Mouse (Mus musculus) CH12.LX (cell line): ENCODE data around the gene Bhmt2. TPM values are rescaled to one million over a fixed set of nuclear protein-coding genes. Genes with fewer than 3 reads are reported as not detected.

ENCODE experiments used
- DNase-seq: peaks from one replicate; pipeline ENCODE4 v3.0.0-alpha.2; 2013; ENCODE audit errors: extremely low read depth
- H3K27ac ChIP-seq: 2 replicates; pipeline ENCODE4 v1.5.1; 2012; ENCODE audit warnings: low read depth, mild to moderate bottlenecking, control low read depth, moderate library complexity; ENCODE audit not compliant: insufficient read depth
- H3K27me3 ChIP-seq: replicated peaks from 2 replicates; pipeline ENCODE3; 2012; ENCODE audit warnings: inconsistent platforms
- H3K36me3 ChIP-seq, 2 experiments: replicated peaks in 1 of 2; 2 replicates each; pipeline versions ENCODE3 to v1.6.1; 2012; ENCODE audit warnings: inconsistent platforms in 1 of 2, low read length in 1 of 2, mild to moderate bottlenecking in 1 of 2, mixed read lengths in 1 of 2, moderate library complexity in 1 of 2; ENCODE audit not compliant: control insufficient read depth in 1 of 2, insufficient read depth in 1 of 2
- H3K4me1 ChIP-seq, 2 experiments: 2 replicates each; pipeline ENCODE4 v1.6.1; 2012; ENCODE audit warnings: inconsistent platforms in 1 of 2, moderate library complexity in 1 of 2; ENCODE audit not compliant: insufficient read depth in 2 of 2, control insufficient read depth in 1 of 2
- H3K4me2 ChIP-seq: 2 replicates; pipeline ENCODE4 v1.6.1; 2012; ENCODE audit warnings: low read depth, mild to moderate bottlenecking, control low read depth; ENCODE audit not compliant: poor library complexity, insufficient read depth, severe bottlenecking
- H3K4me3 ChIP-seq, 3 experiments: fragments of 150-350 bp in 1 of 3; sonication (generic) in 1 of 3; replicated peaks in 1 of 3; 2 replicates each; pipeline versions ENCODE3 to v1.5.1; 2011 to 2012; ENCODE audit warnings: low read depth in 2 of 3, low read length in 2 of 3, mild to moderate bottlenecking in 2 of 3, moderate library complexity in 2 of 3, control low read depth in 1 of 3, improper control_type of control experiment in 1 of 3, inconsistent platforms in 1 of 3, mixed read lengths in 1 of 3; ENCODE audit not compliant: poor library complexity in 1 of 3
- H3K79me2 ChIP-seq: replicated peaks from 2 replicates; pipeline ENCODE4 v1.6.1; 2012; ENCODE audit warnings: mild to moderate bottlenecking, moderate library complexity; ENCODE audit not compliant: control insufficient read depth, poor library complexity, insufficient read depth, severe bottlenecking; ENCODE audit errors: extremely low read depth
- H3K9ac ChIP-seq: 2 replicates; pipeline ENCODE4 v1.6.1; 2012; ENCODE audit warnings: low read depth, mild to moderate bottlenecking, control low read depth, moderate library complexity; ENCODE audit not compliant: insufficient read depth
- H3K9me3 ChIP-seq: replicated peaks from 2 replicates; pipeline ENCODE3; 2012; ENCODE audit warnings: low read length, inconsistent platforms, mixed read lengths
- BHLHE40 ChIP-seq: IDR thresholded peaks from 2 replicates; pipeline ENCODE4 v1.6.1; 2011; ENCODE audit warnings: mild to moderate bottlenecking, low read depth, low read length, improper control_type of control experiment
- CHD1 ChIP-seq: IDR thresholded peaks from 2 replicates; pipeline ENCODE4 v1.6.1; 2012; ENCODE audit warnings: low read depth, low read length, improper control_type of control experiment, inconsistent platforms
- CHD2 ChIP-seq: IDR thresholded peaks from 2 replicates; pipeline ENCODE4 v1.6.1; 2011; ENCODE audit warnings: low read length, improper control_type of control experiment
- ELF1 ChIP-seq: IDR thresholded peaks from 2 replicates; pipeline ENCODE4 v1.6.1; 2014; ENCODE audit warnings: low read depth, mild to moderate bottlenecking, inconsistent platforms, low read length, improper control_type of control experiment
- EP300 ChIP-seq: IDR thresholded peaks from 2 replicates; pipeline ENCODE4 v1.6.1; 2011; ENCODE audit warnings: low read length, improper control_type of control experiment
- ETS1 ChIP-seq: conservative IDR thresholded peaks from 2 replicates; pipeline ENCODE4 v1.6.1; 2012; ENCODE audit warnings: low read depth, mild to moderate bottlenecking, inconsistent platforms, low read length, improper control_type of control experiment, moderate library complexity
- IRF4 ChIP-seq: IDR thresholded peaks from 2 replicates; pipeline ENCODE4 v1.6.1; 2014; ENCODE audit warnings: low read depth, mild to moderate bottlenecking, inconsistent platforms, low read length, improper control_type of control experiment
- JUN ChIP-seq: IDR thresholded peaks from 2 replicates; pipeline ENCODE4 v1.6.1; 2011; ENCODE audit warnings: low read depth, mild to moderate bottlenecking, low read length, improper control_type of control experiment, moderate library complexity; ENCODE audit not compliant: insufficient read depth
- JUND ChIP-seq: conservative IDR thresholded peaks from 2 replicates; pipeline ENCODE4 v1.6.1; 2011; ENCODE audit warnings: low read depth, low read length, improper control_type of control experiment
- KAT2A ChIP-seq: IDR thresholded peaks from 2 replicates; pipeline ENCODE4 v1.6.1; 2012; ENCODE audit warnings: low read length, improper control_type of control experiment, inconsistent platforms; ENCODE audit not compliant: insufficient replicate concordance
- MAX ChIP-seq: IDR thresholded peaks from 2 replicates; pipeline ENCODE4 v1.6.1; 2011; ENCODE audit warnings: low read length, improper control_type of control experiment
- MAZ ChIP-seq: IDR thresholded peaks from 2 replicates; pipeline ENCODE4 v1.6.1; 2012; ENCODE audit warnings: low read depth, mild to moderate bottlenecking, inconsistent platforms, low read length, improper control_type of control experiment, moderate library complexity
- MEF2A ChIP-seq: IDR thresholded peaks from 2 replicates; pipeline ENCODE4 v1.6.1; 2014; ENCODE audit warnings: low read depth, mild to moderate bottlenecking, inconsistent platforms, low read length, improper control_type of control experiment, borderline replicate concordance
- MXI1 ChIP-seq: IDR thresholded peaks from 2 replicates; pipeline ENCODE4 v1.6.1; 2011; ENCODE audit warnings: mild to moderate bottlenecking, low read depth, low read length, improper control_type of control experiment
- MYC ChIP-seq: IDR thresholded peaks from 2 replicates; pipeline ENCODE4 v1.6.1; 2011; ENCODE audit warnings: low read depth, mild to moderate bottlenecking, improper control_type of control experiment, low read length
- NELFE ChIP-seq: IDR thresholded peaks from 2 replicates; pipeline ENCODE4 v1.6.1; 2011; ENCODE audit warnings: low read depth, low read length, improper control_type of control experiment
- PAX5 ChIP-seq: IDR thresholded peaks from 2 replicates; pipeline ENCODE4 v1.6.1; 2012; ENCODE audit warnings: low read length, inconsistent platforms, mixed read lengths
- POLR2AphosphoS2 ChIP-seq: IDR thresholded peaks from 2 replicates; pipeline ENCODE4 v1.6.1; 2011; ENCODE audit warnings: low read depth, low read length, improper control_type of control experiment
- RCOR1 ChIP-seq: conservative IDR thresholded peaks from 2 replicates; pipeline ENCODE4 v1.6.1; 2012; ENCODE audit warnings: low read depth, mild to moderate bottlenecking, inconsistent platforms, low read length, improper control_type of control experiment
- TBP ChIP-seq: conservative IDR thresholded peaks from 2 replicates; pipeline ENCODE4 v1.6.1; 2011; ENCODE audit warnings: low read depth, low read length, improper control_type of control experiment
- UBTF ChIP-seq: IDR thresholded peaks from 2 replicates; pipeline ENCODE4 v1.6.1; 2012; ENCODE audit warnings: low read depth, mild to moderate bottlenecking, inconsistent platforms, low read length, improper control_type of control experiment, moderate library complexity
- ZC3H11A ChIP-seq: IDR thresholded peaks from 2 replicates; pipeline ENCODE4 v1.6.1; 2012; ENCODE audit warnings: low read depth, mild to moderate bottlenecking, inconsistent platforms, low read length, improper control_type of control experiment
- ZKSCAN1 ChIP-seq: IDR thresholded peaks from 2 replicates; pipeline ENCODE4 v1.6.1; 2012; ENCODE audit warnings: low read depth, inconsistent platforms, low read length, improper control_type of control experiment, borderline replicate concordance
- ZNF384 ChIP-seq: IDR thresholded peaks from 2 replicates; pipeline ENCODE4 v1.6.1; 2012; ENCODE audit warnings: low read depth, low read length, improper control_type of control experiment, inconsistent platforms
- dilution Hi-C: fragments of 300-500 bp; cut with MboI; formaldehyde crosslinking; loops from 2 replicates; pipeline ENCODE4 v1.14.3; 2020; ENCODE audit warnings: low sequenced_read_pairs; ENCODE audit not compliant: extremely low pct_unique_long_range_greater_than_20kb, extremely low pct_ligation_motif_present
- in situ Hi-C: fragments of 300-500 bp; cut with MboI; formaldehyde crosslinking; loops from 3 replicates; pipeline ENCODE4 v1.14.3; 2019; ENCODE audit warnings: low sequenced_read_pairs, low pct_ligation_motif_present, low pct_unique_long_range_greater_than_20kb, mixed read lengths
- polyA plus RNA-seq: library from polyadenylated mRNA; unstranded; fragments of >175 nt; gene quantifications from 2 replicates; pipeline ENCODE4 v1.2.1, GENCODE M21; 2012; ENCODE audit warnings: low read depth; ENCODE audit not compliant: insufficient read length
- total RNA-seq, 2 experiments: library from RNA; depleted of rRNA; stranded (reverse); fragments of 300-350 nt in 1 of 2; fragments of >200 nt in 1 of 2; gene quantifications; 2 replicates each; pipeline ENCODE4 v1.2.3; 2012 to 2014

Gene Bhmt2
- total and polyA plus RNA-seq, 3 experiments: not detected

DNA sequence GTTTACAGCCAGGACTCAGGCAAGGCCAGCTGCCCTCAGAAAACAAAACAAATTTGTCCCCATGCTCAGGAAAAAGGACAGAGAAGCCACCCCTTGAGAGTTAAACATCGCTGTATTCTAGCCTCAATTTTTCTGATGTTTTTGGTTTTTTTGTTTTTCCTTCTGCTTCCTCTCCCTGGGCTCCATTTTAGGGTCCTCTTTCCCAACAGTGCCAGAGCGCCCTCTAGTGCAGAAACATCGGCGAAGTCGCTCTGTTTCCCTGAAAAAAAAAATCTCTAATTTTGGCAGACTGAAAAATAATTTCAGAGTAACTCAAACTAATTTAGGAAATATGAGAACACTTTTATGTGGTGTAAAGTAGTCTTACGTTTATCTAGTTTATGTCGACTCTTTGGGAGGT lies 44.8 kb upstream of the Bhmt2 start (continued):
- no peak for TF ChIP-seq CHD2
- no peak for TF ChIP-seq NELFE
- TF ChIP-seq KAT2A: no peak
- TF ChIP-seq CHD1: no peak
- no peak for TF ChIP-seq PAX5
- peak; percentile 93 for TF ChIP-seq ZNF384
- TF ChIP-seq ZKSCAN1: peak; percentile 46; the same call in 1 of the 2 replicates
- TF ChIP-seq UBTF: no peak
- TF ChIP-seq, all 38 proteins: peak for 8

DNA sequence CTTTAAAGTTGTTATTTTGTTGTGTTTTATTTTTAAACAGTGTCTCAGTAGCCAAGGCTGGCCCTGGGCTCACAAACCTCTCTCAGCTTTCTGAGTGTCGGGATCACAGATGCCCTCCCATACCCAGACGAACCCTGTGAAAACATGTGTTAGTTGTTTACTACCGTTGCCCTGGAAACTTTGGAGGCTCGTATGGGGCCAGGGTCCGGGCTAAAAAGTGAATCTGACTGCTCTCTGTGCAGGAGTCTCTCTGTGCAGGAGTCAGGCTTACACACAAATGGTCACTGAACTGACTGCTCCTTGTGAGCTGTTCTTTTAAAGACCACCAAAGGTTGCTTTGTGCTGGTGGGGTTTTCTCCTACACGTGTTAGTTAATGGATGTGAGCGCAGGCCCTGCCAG lies 43.0 kb upstream of the Bhmt2 start:
- Histone ChIP-seq H3K9me3 (no peaks in the 10 kb centered on the region), H3K36me3 (no peaks in the 10 kb centered on the region), H3K4me3 (no peak overlapping the region), H3K4me2 (no peak overlapping the region), H3K27ac (no peak overlapping the region), H3K79me2 (no peaks in the 10 kb centered on the region), H3K9ac (no peak overlapping the region), H3K27me3 (no peaks in the 10 kb centered on the region), H3K4me1 (peaks cover 0 to 17% of the 10 kb centered on the region in 2 experiments; a peak in 2 of 4 replicates)
- no peak for DNase-seq
- TF ChIP-seq POLR2AphosphoS2 (no peak), NELFE (no peak), KAT2A (no peak), EP300 (no peak), ELF1 (no peak), MAX (no peak)
- dilution Hi-C loops: no loop called here
- in situ Hi-C loops: loop anchor here (25.0 kb wide), 3 partner anchors 380 to 955 kb away; no protein-coding TSS in a partner anchor

DNA sequence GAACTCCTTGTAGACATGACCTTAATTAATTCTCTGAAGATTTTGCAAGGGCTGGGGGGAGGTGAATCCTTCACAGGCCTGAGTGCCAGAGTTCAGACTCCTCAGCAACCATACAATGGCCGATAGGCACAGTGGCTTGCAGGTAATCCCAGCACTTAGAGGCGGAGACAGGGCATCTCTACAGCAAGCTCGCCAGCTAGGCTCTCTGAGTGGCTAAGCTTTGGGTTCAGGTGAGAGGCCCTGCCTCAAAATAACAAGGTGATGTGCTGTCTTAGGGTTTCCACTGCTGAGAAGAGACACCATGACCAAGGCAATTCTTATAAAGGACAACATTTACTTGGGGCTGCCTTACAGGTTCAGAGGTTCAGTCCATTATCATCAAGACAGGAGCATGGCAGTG lies 39.7 kb upstream of the Bhmt2 start:
- TF ChIP-seq MEF2A: no peak
- TF ChIP-seq JUN: no peak
- TF ChIP-seq MXI1: no peak
- TF ChIP-seq BHLHE40: no peak
- TF ChIP-seq ELF1: no peak
- no peak for TF ChIP-seq ZC3H11A
- TF ChIP-seq IRF4: no peak
- TF ChIP-seq NELFE: no peak
- TF ChIP-seq MAZ: no peak
- no peak for TF ChIP-seq MYC
- no peak for TF ChIP-seq TBP
- TF ChIP-seq ETS1: no peak
- TF ChIP-seq ZKSCAN1: no peak
- TF ChIP-seq PAX5: no peak
- TF ChIP-seq JUND: no peak
- no peak for TF ChIP-seq RCOR1
- dilution Hi-C loops: no loop called here

More for the DNA sequence above, 39.7 kb upstream of the Bhmt2 start:
- no peaks in the 10 kb centered on the region for H3K36me3 ChIP-seq
- peaks cover 0 to 16% of the 10 kb centered on the region in 2 experiments; a peak in 2 of 4 replicates for H3K4me1 ChIP-seq
- DNase-seq: no peak
- no peaks in the 10 kb centered on the region for H3K27me3 ChIP-seq
- no peak overlapping the region for H3K4me3 ChIP-seq
- H3K27ac ChIP-seq: no peak overlapping the region
- no peaks in the 10 kb centered on the region for H3K9me3 ChIP-seq
- no peak overlapping the region for H3K9ac ChIP-seq
- H3K79me2 ChIP-seq: no peaks in the 10 kb centered on the region
- in situ Hi-C loops: loop anchor here (25.0 kb wide), 3 partner anchors 377 to 952 kb away; no protein-coding TSS in a partner anchor
- H3K4me2 ChIP-seq: no peak overlapping the region
